Mouse (Mus musculus) left cerebral cortex, postnatal 4 days (tissue): ENCODE results near the gene Ghdc. TPM values are rescaled to one million over a fixed set of nuclear protein-coding genes. Genes with fewer than 3 reads are reported as not detected.
A peak's percentile ranks its signal among the peaks of the same experiment; 100 is the strongest.
"Not testable (repeated sequence)": the region's sequence is repeated elsewhere in the genome, so short reads cannot be mapped to it uniquely, and the experiment has no call there.

Experiments
- DNase-seq: peaks from one replicate; pipeline ENCODE4 v3.0.0-alpha.2; 2022
- intact Hi-C: fragments of 180-260 bp; cut with DNase I; formaldehyde crosslinking; loops from one replicate; pipeline ENCODE4 v1.15.1; 2025
- total RNA-seq, 2 experiments: library from RNA; stranded (reverse); gene quantifications; 2 replicates each; pipeline ENCODE4 v1.2.3; 2021

Ghdc gene
- 1 to 10 TPM; 5.5 to 7.2 TPM for total RNA-seq

DNA sequence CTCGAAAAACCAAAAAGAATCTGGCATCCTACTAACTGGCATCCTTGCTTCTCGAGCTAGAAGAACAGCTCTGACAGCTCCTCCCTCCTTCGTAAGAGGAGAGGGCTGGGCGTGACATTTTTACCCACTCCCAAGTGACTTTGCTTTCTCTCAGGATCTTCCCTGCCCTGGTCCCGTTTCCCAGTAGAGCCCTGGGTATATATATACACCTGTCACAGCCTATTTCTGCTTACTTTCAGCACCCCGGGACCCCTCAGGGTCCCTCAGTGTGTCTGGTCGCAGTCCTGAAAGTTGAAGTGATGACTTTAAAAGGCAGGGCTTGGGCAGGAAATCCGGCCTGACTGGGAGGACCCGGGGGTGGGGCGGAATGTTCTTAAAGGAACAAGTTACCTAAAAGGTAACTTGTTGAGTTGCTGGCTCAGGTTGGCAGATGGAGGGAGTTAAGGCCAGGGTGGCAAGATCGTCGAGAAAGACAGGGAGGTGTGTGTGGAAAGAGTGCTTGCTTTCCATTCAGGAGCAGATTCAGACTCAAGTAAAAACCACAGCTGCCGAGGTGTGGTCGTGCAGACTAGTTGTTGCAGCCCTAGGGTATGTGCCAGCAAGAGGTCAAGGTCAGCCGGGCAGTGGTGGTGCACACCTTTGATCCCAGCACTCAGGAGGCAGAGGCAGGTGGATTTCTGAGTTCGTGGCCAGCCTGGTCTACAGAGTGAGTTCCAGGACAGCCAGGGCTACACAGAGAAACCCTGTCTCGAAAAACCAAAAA is at the start of gene Ghdc:
Gene Ghdc, minus strand, starts transcription at position 312 of the 763 bp plus-strand sequence.
- peak; percentile 64 for DNase-seq
- intact Hi-C loops: no loop called here

- no peak for DNase-seq
- intact Hi-C loops: no loop called here
These were observed 49.3 kb upstream of the Ghdc start for GRCm38 (mm10) chr11:100820047-100820446.

- intact Hi-C loops: no loop called here
- no peak for DNase-seq
These were observed 48.9 kb upstream of the Ghdc start for GRCm38 (mm10) chr11:100819626-100820025.

DNA sequence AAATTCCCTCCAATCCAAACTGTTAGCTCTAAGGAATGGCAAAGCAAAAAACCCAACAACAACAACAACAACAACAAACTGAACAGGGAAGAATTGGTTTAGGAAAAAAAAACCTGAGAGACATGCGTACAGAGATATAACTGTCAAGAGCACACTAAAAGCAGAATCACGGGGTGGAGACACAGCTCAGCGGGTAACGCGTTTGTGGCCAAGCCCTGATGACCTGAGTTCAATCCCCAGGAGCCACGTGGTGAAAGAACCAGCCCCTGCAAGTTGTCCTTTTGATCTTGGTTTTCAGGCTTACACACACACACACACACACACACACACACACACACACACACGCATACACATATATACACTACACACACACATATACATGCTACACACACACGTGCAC is 48.3 kb upstream of the Ghdc start:
- DNase-seq: no peak
- intact Hi-C loops: no loop called here

DNA sequence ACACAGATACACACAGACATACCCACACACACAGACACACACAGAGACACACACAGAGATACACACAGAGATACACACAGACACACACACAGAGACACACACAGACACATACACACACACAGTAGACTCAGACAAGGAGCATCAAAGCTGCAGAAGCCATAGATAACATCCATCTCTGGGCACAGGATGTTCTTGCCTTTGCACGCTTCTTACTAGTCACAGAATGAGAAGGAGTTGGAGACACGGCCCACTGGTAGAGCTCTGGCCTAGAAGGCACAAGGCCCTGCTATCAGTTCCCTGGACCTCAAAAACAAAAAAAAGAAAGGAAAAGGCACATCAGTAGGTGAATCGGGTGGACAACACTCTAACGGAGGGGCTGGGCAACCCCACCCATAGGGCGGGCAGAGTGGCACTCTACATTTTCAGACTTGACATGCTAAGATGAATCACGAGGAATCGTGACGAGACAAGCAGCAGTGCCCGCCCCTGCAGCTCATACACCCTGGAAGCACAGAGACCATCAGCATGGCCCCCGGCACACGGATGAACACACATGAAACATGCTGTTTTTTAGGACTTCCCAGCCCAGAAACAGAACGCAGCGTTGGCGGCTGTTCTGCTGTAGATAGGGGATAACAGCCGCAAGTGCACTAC is 47.7 kb upstream of the Ghdc start:
- intact Hi-C loops: no loop called here

GRCm38 (mm10) chr11:100817311-100817710 is 46.6 kb upstream of the Ghdc start:
- intact Hi-C loops: no loop called here
- DNase-seq: peak; percentile 56

More for the DNA sequence above, 47.7 kb upstream of the Ghdc start:
- DNase-seq: no peak

- intact Hi-C loops: no loop called here
- DNase-seq: peak; percentile 53
These were observed 46.0 kb upstream of the Ghdc start for GRCm38 (mm10) chr11:100816801-100817200.

- no peak for DNase-seq
- intact Hi-C loops: no loop called here
These were observed 45.6 kb upstream of the Ghdc start for GRCm38 (mm10) chr11:100816342-100816741.

DNA sequence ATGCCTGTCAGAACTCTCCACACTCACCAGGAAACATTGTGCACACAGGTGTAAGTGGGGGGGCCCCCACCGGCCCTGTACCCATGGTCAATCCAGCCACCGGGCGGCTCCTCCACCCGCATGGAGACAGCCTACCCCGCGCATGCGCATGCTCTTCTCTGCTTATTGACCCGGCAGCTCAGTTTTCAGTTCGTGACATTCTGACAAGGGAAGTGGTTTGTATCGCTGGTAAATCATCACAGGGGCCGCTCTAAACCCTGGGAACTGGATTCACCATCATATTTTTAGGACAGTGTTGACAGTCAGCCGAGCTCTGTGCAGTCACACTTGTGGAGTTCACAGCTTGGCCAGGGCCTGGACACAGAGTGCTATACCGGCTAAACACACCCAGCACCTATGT is 43.7 kb upstream of the Ghdc start:
- intact Hi-C loops: no loop called here
- no peak for DNase-seq

GRCm38 (mm10) chr11:100811132-100811531 is 40.4 kb upstream of the Ghdc start:
- DNase-seq: no peak
- intact Hi-C loops: no loop called here

- no peak for DNase-seq
- intact Hi-C loops: no loop called here
These were observed 39.8 kb upstream of the Ghdc start for GRCm38 (mm10) chr11:100810516-100810915.

DNA sequence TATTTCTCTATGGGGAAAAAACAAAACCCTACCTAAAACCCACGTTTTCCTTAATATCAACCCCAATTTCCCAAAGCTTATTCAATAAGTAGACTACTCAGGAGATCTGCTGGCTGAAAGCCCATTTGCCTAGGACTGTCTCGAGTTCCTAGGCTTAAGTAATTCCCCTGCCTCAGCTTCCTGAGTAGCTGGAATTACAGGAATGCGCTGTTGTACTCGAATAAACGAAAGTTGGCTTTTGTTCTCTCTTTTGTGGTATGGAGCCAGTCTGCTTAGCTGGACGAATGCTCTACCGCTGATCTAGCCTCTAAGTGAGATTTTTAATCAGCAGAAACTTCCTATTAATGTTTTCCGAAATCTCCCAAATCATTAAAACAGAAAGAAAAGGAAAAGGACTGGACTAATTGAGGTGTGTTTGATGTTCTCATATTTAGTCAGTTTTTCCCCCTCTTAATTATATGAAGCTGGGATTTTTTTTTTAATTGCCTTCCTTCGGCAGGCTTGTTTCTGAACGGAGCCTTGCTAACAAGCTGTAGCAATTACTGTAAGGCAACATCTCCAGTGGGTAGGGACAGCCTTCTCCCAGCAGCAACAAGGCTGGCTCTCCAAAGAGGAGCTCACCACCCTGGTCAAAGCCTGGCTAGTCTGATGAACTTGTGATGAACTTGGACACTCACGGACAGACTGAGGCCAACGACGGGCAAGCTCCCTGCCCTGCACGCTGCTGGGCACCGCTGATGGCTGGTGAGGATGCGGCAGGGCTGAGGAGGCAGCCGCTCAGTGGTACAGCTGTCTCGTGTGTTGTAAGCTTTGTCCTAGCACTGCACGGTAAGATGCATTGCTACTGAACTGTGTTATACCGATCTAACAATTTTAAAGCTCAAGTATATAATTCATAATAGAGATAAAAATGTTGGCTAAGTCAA is 35.9 kb upstream of the Ghdc start:
- DNase-seq: no peak
- intact Hi-C loops: no loop called here

GRCm38 (mm10) chr11:100805535-100805934 is 34.8 kb upstream of the Ghdc start:
- DNase-seq: no peak
- intact Hi-C loops: no loop called here

DNA sequence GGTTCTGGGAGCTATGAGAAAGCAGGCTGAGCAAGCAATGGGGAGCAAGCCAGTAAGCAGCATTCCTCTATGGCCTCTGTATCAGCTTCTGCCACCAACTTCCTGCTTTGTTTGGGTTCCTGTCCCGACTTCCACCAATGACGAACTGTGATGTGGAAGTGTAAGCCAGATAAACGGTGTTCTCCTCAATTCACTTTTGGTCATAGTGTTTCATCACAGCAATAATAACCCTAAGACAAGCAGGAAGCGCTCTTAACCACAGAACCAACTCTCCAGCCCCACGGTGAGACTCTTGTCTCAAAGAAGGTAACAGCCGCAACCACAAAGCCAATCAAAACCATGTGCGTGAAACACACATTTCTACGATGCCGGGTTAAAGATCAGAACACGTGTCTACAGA is 33.7 kb upstream of the Ghdc start:
- intact Hi-C loops: no loop called here
- no peak for DNase-seq

DNA sequence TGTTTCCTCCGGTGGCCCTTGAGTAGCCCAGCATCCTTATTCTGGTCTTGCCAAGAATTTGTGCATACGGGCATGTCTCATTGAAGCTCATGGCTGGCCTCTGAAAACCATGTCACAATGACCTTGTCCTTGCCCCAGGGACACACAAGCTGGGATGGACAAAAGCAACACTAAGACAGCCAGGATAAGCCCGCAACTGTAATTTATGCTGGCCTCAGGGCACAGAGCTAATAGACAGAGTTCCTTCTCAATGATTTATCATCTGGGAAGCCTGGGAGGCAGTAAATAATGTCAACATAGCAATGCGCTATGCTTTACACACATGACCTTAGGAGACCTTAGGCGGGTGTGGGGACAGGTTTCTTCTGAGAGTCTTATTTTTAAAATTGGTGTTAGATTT is 28.7 kb upstream of the Ghdc start:
- DNase-seq: no peak
- intact Hi-C loops: no loop called here

GRCm38 (mm10) chr11:100796585-100796984 is 25.8 kb upstream of the Ghdc start:
- no peak for DNase-seq
- intact Hi-C loops: no loop called here

DNA sequence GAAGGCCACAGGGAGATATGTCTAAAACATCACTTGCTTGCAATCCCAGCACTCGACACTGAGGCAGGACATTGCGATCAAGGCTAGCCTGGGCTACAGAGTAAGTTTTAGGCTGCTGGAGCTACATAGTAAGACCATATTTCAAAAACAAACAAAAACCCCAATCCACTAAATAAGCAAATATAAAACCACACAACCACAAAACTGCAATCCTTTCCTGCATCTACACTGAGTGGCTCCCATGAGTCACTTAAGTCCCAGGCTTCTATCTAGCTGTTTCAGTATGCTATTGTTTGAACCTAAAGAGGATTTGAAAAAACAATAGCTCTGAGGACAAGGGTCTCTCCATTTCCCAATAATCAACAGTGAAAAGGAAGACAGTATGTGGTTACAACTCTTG is 24.6 kb upstream of the Ghdc start:
- DNase-seq: no peak
- intact Hi-C loops: no loop called here

GRCm38 (mm10) chr11:100791457-100792049 is 20.8 kb upstream of the Ghdc start:
- DNase-seq: no peak
- intact Hi-C loops: no loop called here

DNA sequence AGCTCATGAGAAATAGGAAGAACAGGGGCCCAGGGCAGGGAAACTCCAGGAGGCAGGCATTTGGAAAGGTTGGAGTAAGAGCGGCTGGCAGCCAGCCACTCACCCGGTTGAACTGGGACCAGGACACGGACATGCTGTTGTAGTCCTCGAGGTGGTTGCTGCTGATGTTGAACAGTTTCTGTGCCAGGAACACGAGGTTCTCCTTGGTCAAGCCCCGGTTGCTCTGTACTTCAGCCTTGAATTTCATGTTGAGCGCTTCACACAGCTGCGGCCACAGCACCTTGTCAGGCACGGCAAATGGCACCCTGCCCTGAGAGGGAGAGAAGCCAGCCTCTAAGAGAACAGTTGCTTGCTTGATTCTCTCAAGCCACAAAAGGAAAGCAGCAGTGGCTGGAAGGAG is 19.9 kb upstream of the Ghdc start:
- DNase-seq: peak; percentile 73

DNA sequence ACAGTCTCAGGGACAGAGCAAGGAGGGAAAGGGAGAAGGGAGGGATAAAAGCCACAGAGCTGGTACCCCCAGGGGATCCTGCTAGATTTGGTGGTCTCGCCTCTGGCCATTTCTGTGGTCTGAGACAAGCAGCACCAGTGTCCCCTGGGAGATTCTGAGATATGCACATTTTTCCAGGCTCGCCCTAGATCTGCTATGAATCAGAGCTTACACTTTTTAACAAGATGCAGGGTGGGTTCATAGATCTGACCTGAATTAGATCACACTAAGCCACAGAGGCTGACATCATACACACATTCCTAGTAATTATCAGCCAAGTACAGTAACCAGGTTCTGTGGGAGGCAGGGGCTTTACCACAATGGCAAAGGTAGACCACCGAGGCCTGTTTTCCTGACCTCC is 18.9 kb upstream of the Ghdc start:
- DNase-seq: no peak
- intact Hi-C loops: no loop called here

More for the DNA sequence above, 19.9 kb upstream of the Ghdc start:
- intact Hi-C loops: not testable (repeated sequence)

GRCm38 (mm10) chr11:100785774-100786173 is 15.0 kb upstream of the Ghdc start:
- DNase-seq: no peak
- intact Hi-C loops: no loop called here
